In the genomic region with DNA sequence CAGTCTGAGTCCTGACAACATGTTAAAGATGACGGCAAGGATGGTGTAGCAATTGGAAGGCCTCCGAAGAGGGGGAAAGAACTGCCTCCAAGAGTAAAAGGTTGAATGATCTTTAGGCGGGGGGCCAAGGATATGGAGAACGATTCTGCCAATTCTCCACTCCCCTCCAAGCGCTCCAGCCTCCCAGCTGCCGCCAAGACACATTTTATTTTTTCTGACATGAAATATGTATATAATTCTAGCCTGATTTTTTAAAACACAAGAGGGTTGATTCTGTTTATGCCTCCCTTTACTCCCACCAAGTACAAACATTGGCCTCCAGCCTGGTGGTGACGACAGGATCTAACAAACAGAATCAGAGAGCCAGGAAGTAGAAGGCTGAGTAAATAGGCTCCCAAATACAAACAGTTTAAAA, we compare ENCODE assay signal across 12 mouse cellular contexts.
DNase-seq lines count a peak whose midpoint lies in the region; ATAC-seq lines count a peak whose summit lies in the region.
"Had no signal": no experiment of that assay in that cellular context is flagged by ENCODE, and none has a peak within 500 bp of the region (broad histone marks: within the 10 kb centered on the region; RNA-seq: fewer than 3 reads in every experiment).

No protein-coding gene starts in this region.

- peak; percentile 25 for DNase-seq in adrenal gland, postnatal 10 days
- DNase-seq in adrenal gland, postnatal 25 days: no peak
- DNase-seq in kidney, postnatal 10 days: peak; percentile 65
- DNase-seq in kidney, postnatal 25 days: no peak
- peak; percentile 50 for DNase-seq in ovary, adult 18-20 months (ENCODE audit: low spot score)
- DNase-seq in cerebellum, postnatal 36 days: no peak
- DNase-seq: adrenal gland, postnatal 14 days; right cerebral cortex, adult 18-20 months had no signal

- no peak overlapping the region for H3K4me3 ChIP-seq in heart, embryonic 16.5 days (ENCODE audit: low read length)
- no peak overlapping the region for H3K4me3 ChIP-seq in midbrain, embryonic 16.5 days (ENCODE audit: low read depth, low read length)
- H3K4me3 ChIP-seq: limb, embryonic 15.5 days; midbrain, embryonic 13.5 days had no signal

- H3K4me1 ChIP-seq in heart, embryonic 16.5 days (ENCODE audit: control insufficient read depth, insufficient read depth, low read length): no peaks in the 10 kb centered on the region
- no peaks in the 10 kb centered on the region for H3K4me1 ChIP-seq in midbrain, embryonic 16.5 days (ENCODE audit: control insufficient read depth, insufficient read depth, low read length)
- H3K4me1 ChIP-seq: limb, embryonic 15.5 days; midbrain, embryonic 13.5 days had no signal

- H3K9ac ChIP-seq in heart, embryonic 16.5 days (ENCODE audit: low read length): no peak overlapping the region
- H3K9ac ChIP-seq in midbrain, embryonic 16.5 days (ENCODE audit: low read depth, low read length): no peak overlapping the region
- H3K9ac ChIP-seq: limb, embryonic 15.5 days; midbrain, embryonic 13.5 days had no signal

- WGBS in heart, embryonic 16.5 days: 59% methylated on average over 7 of the region's 7 CpGs
- WGBS in midbrain, embryonic 16.5 days: 78% methylated on average over 7 of the region's 7 CpGs

- H3K36me3 ChIP-seq in heart, embryonic 16.5 days (ENCODE audit: control insufficient read depth, insufficient read depth): no peaks in the 10 kb centered on the region
- H3K36me3 ChIP-seq in midbrain, embryonic 16.5 days (ENCODE audit: control insufficient read depth, insufficient read depth, low read length): no peaks in the 10 kb centered on the region
- H3K36me3 ChIP-seq: limb, embryonic 15.5 days; midbrain, embryonic 13.5 days had no signal

- H3K9me3 ChIP-seq in heart, embryonic 16.5 days (replicated peaks; ENCODE audit: control insufficient read depth, low read length): no peaks in the 10 kb centered on the region
- H3K9me3 ChIP-seq in midbrain, embryonic 16.5 days (replicated peaks; ENCODE audit: control insufficient read depth, low read length, poor library complexity, severe bottlenecking): no peaks in the 10 kb centered on the region
- H3K9me3 ChIP-seq: limb, embryonic 15.5 days; midbrain, embryonic 13.5 days had no signal

- no peak overlapping the region for H3K27ac ChIP-seq in heart, embryonic 16.5 days (ENCODE audit: low read length)
- no peak overlapping the region for H3K27ac ChIP-seq in midbrain, embryonic 16.5 days (ENCODE audit: low read length)
- H3K27ac ChIP-seq: limb, embryonic 15.5 days; midbrain, embryonic 13.5 days had no signal

- H3K4me2 ChIP-seq in heart, embryonic 16.5 days (ENCODE audit: low read depth, low read length): no peak overlapping the region
- no peak overlapping the region for H3K4me2 ChIP-seq in midbrain, embryonic 16.5 days (ENCODE audit: low read length)
- H3K4me2 ChIP-seq: limb, embryonic 15.5 days; midbrain, embryonic 13.5 days had no signal

- ATAC-seq in heart, embryonic 16.5 days (replicated peaks; ENCODE audit: extremely low read depth, insufficient read depth, low FRiP score): peak; percentile 41; the same call in 1 of the 2 replicates
- no peak for ATAC-seq in midbrain, embryonic 16.5 days
- ATAC-seq: midbrain, embryonic 13.5 days had no signal

- no peaks in the 10 kb centered on the region for H3K27me3 ChIP-seq in heart, embryonic 16.5 days (ENCODE audit: control insufficient read depth, insufficient read depth, low read length)
- H3K27me3 ChIP-seq in midbrain, embryonic 16.5 days (ENCODE audit: control insufficient read depth, insufficient read depth, low read depth, low read length): no peaks in the 10 kb centered on the region
- H3K27me3 ChIP-seq: limb, embryonic 15.5 days; midbrain, embryonic 13.5 days had no signal

Comparison
In these comparisons a context has a peak if more than half of its experiments do, and no peak if none do; other contexts are left out.
1. DNase-seq: peak in adrenal gland, postnatal 10 days (single experiment), kidney, postnatal 10 days (single experiment) and ovary, adult 18-20 months (single experiment); none in adrenal gland, postnatal 25 days (single experiment), kidney, postnatal 25 days (0 of 2) and cerebellum, postnatal 36 days (0 of 2).